Mouse (Mus musculus) lung, postnatal 0 days (tissue): Measurements from ENCODE around the gene Kdm7a. TPM values are rescaled to one million over a fixed set of nuclear protein-coding genes. Genes with fewer than 3 reads are reported as not detected.

ENCODE experiments used
- ATAC-seq: fragments of 200-750 bp; cut with Nextera tagmentation; 2 replicates; pipeline ENCODE4 v1.8.0; 2017; ENCODE audit warnings: moderate library complexity
- DNase-seq: peaks from one replicate; pipeline ENCODE4 v3.0.0-alpha.2; 2016; ENCODE audit warnings: low spot score
- H3K27ac ChIP-seq: fragments of 300-500 bp; sonication (generic); 2 replicates; pipeline ENCODE4 v1.5.1; 2014; ENCODE audit warnings: antibody characterized with exemption, mild to moderate bottlenecking, low read length, mixed read lengths
- H3K27me3 ChIP-seq: fragments of 300-500 bp; sonication (generic); replicated peaks from 2 replicates; pipeline ENCODE4 v1.6.1; 2014; ENCODE audit warnings: low read length, mixed read lengths; ENCODE audit not compliant: insufficient read depth
- H3K36me3 ChIP-seq: fragments of 300-500 bp; sonication (generic); 2 replicates; pipeline ENCODE4 v1.6.1; 2014; ENCODE audit warnings: low read length, mixed read lengths; ENCODE audit not compliant: insufficient read depth
- H3K4me1 ChIP-seq: fragments of 300-500 bp; sonication (generic); 2 replicates; pipeline ENCODE4 v1.6.1; 2014; ENCODE audit warnings: antibody characterized with exemption, low read depth, low read length, mixed read lengths; ENCODE audit not compliant: insufficient read depth
- H3K4me2 ChIP-seq: fragments of 300-500 bp; sonication (generic); replicated peaks from 2 replicates; pipeline ENCODE4 v1.6.1; 2014; ENCODE audit warnings: low read depth, mild to moderate bottlenecking, low read length, moderate library complexity, mixed read lengths
- H3K4me3 ChIP-seq: fragments of 300-500 bp; sonication (generic); 2 replicates; pipeline ENCODE4 v1.5.1; 2014; ENCODE audit warnings: low read depth, low read length
- H3K9ac ChIP-seq: fragments of 300-500 bp; sonication (generic); replicated peaks from 2 replicates; pipeline ENCODE4 v1.6.1; 2014; ENCODE audit warnings: low read depth, mild to moderate bottlenecking
- H3K9me3 ChIP-seq: fragments of 300-500 bp; sonication (generic); 2 replicates; pipeline ENCODE4 v1.6.1; 2016; ENCODE audit warnings: low read length, mixed read lengths
- CTCF ChIP-seq: IDR thresholded peaks from 2 replicates; pipeline ENCODE4 v1.5.1; 2016; ENCODE audit warnings: antibody characterized with exemption, mild to moderate bottlenecking
- EP300 ChIP-seq: IDR thresholded peaks from 2 replicates; pipeline ENCODE4 v1.6.1; 2016; ENCODE audit warnings: antibody characterized with exemption, mild to moderate bottlenecking, control low read depth
- WGBS: fragments of 180-500 bp; shearing (Covaris S2); extraction: QIAGEN DNeasy Blood & Tissue Kit; methylation state at CpG from one replicate; pipeline ENCODE4 v1.1.7; 2014; 5-methylcytosine and 5-hydroxymethylcytosine counted together
- polyA plus RNA-seq: library from polyadenylated mRNA; unstranded; fragments of >200 nt; fragmentation: Nextera tagmentation; extraction: Ambion mirVana; gene quantifications from 2 replicates; pipeline ENCODE4 v1.2.1, GENCODE M21; 2015

Gene Kdm7a
- polyA plus RNA-seq, 1 experiment from 2014 or later, result 5.1 TPM

DNA sequence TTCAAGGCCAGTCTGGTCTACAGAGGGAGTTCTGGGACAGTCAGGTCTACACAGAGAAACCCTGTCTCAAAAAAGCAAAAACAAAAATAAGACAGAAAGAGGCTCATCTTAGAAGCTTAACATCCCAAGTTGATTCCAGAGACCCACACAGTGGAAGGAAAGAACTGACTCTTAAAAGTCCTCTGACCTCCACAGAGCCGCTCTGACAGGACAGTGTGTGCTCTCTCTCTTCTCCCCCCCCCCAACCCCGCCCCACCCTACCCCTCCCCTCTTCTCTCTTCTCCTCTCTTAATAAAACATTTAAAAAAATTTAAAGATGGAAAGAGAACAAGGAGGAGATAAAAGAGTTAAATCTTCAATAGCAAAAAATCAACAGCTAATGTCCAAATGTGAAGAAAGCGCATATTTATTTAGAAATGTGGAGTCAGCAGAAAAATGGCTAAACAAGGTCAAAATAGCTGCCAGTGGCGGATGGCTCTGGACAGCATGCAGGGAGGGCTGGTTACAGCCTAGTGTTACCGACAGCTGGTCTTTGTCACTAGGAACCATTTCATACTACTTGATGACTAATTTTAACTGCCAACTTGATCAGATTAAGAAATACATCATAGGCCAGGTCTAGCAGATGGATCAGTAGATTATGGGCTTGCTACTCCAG, 8.5 kb upstream of the Kdm7a start:
- no peaks in the 10 kb centered on the region for H3K4me1 ChIP-seq
- no peak overlapping the region for H3K4me2 ChIP-seq
- H3K9ac ChIP-seq, result no peak overlapping the region
- H3K9me3 ChIP-seq, result no peaks in the 10 kb centered on the region
- no peak for TF ChIP-seq EP300
- no peak for TF ChIP-seq CTCF
- DNase-seq (peak; percentile 90), ATAC-seq (peak; percentile 91)
- no peak overlapping the region for H3K27ac ChIP-seq
- no peaks in the 10 kb centered on the region for H3K27me3 ChIP-seq
- no peak overlapping the region for H3K4me3 ChIP-seq
- 63% methylated on average over 4 of the region's 5 CpGs for WGBS
- no peaks in the 10 kb centered on the region for H3K36me3 ChIP-seq

DNA sequence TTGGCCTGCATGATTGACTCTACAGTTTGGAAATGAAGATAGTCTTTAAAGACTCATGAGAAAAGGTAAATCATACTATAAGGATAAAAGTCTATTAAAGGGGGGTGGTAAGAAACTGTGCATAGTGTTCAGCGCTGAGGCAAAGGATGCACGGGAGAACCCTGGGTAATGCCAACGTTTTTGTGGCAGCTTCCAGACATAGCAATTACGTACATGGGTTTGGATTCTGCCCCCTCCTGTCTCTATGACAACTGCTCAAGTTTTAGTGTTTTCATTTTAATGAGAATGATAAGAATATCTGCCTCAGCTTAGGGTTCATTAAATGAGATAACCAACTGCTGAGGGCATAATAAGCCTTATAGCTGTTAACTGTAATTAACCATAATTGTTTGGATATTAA, 3.1 kb upstream of the Kdm7a start:
- Histone ChIP-seq H3K9ac (no peak overlapping the region), H3K36me3 (no peaks in the 10 kb centered on the region), H3K27me3 (no peaks in the 10 kb centered on the region), H3K27ac (no peak overlapping the region), H3K9me3 (no peaks in the 10 kb centered on the region), H3K4me3 (no peak overlapping the region), H3K4me1 (no peaks in the 10 kb centered on the region), H3K4me2 (no peak overlapping the region)
- 84% methylated on average over 4 of the region's 4 CpGs for WGBS
- no peak for TF ChIP-seq EP300
- TF ChIP-seq CTCF, result no peak
- DNase-seq, result no peak
- ATAC-seq, result no peak

DNA sequence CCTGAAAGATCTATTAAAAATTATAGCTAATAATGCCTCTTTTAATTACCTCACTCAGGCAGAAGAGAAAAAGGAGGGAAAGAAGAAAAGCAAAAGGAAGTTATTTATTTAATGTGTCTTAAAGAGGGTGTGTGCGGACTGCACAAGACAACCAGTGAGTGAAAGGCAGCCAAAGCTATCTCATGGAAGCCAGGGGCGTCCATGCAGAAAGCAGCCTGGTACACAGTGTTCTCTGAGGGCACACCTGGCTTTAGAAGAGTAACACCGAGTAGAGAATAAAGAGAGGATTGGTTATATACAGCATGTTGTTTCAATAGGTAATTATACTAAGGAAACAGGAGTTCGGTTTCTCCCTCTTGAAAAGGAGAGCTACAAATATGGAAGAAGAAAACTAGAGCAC, 1.6 kb upstream of the Kdm7a start:
- Histone ChIP-seq H3K9ac (no peak overlapping the region), H3K9me3 (no peaks in the 10 kb centered on the region), H3K4me2 (no peak overlapping the region), H3K27me3 (no peaks in the 10 kb centered on the region), H3K27ac (no peak overlapping the region), H3K4me1 (no peaks in the 10 kb centered on the region), H3K36me3 (no peaks in the 10 kb centered on the region), H3K4me3 (no peak overlapping the region)
- 79% methylated on average over 4 of the region's 4 CpGs for WGBS
- DNase-seq (no peak), ATAC-seq (no peak)
- no peak for TF ChIP-seq CTCF

DNA sequence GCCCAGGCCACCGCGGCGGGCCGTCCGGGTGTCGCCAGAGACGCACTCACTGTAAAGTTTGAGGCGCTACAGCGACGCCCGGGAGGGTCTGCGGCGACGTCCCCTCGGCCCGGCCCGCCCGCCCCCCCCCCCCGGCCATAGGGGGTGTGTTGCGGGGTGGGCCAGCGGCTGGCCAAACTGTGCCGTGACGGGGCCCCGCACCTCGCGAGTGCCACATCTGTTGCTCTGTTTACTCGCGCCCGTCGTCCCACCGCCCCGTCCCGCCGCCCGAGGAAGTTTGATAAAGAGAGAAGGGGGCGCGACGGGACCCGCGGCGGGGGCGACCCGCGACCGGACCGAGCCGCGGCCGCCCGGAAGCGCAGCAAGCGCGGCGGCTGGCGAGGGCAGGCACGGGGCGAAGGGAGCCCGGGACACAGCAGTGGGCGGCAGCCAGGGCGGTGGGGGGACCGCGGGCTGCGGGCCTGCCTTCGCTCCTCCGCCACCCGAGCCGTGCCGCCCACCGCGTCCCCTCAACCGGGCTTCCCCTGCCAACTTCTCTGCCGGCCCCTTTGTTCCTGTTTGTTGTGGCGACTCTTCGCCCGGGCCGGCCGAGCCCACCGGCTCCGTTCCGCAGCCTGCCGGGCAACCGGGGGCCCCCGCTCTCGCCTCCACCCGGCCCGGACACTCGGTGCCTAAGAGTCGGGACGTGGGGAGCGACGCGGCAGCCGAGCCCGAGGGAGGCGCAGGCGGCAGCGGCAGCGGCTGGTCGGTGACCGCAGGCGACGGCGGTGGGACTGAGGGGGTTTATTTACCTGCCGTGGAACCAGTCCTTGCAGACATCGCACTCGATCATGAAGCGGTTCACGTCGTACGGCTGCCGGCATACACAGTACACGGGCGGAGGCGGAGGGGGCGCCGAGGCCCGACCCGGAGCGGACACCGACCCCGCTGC, 674 bp downstream of the Kdm7a start:
- Histone ChIP-seq H3K9me3 (no peaks in the 10 kb centered on the region), H3K36me3 (no peaks in the 10 kb centered on the region), H3K4me2 (peak overlapping the region; percentile 87), H3K4me1 (no peaks in the 10 kb centered on the region), H3K27me3 (no peaks in the 10 kb centered on the region), H3K4me3 (peak overlapping the region; percentile 99), H3K9ac (peak overlapping the region; percentile 99), H3K27ac (peak overlapping the region; percentile 100)
- DNase-seq, result peak; percentile 59
- ATAC-seq, result peak; percentile 39
- WGBS, result 2% methylated on average over 72 of the region's 121 CpGs
- TF ChIP-seq EP300 (no peak), CTCF (no peak)

DNA sequence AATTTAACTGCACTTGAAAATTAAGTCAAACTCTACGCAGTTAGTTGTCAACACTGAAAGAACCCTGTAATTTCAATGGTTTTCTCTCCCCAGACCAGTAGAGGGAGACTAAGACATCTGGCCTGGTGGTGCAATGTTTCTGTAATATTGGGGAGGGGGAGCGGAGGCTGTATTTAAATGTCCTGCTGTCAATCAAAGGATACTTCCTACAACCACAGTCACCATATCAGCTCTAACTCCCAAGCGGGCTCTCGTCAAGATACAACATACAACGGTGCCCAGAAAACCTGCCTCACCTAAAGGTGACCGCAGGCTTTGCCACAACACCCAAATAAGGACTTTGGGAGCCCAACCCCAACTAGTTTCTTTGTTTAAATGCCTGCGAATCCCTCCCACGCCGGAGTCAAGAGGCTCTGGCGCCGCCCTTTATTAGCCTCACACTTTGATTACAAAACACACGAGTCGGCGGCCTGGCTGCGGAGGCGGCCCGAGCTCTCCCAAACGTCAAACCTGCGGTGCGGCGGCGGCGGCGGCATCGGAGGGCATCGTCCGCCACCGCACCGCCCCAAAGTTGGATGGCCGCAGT, 1.4 kb downstream of the Kdm7a start:
- Histone ChIP-seq H3K36me3 (no peaks in the 10 kb centered on the region), H3K9ac (peak overlapping the region; percentile 99), H3K27ac (peak overlapping the region; percentile 100), H3K27me3 (no peaks in the 10 kb centered on the region), H3K4me1 (no peaks in the 10 kb centered on the region), H3K9me3 (no peaks in the 10 kb centered on the region), H3K4me2 (peak overlapping the region; percentile 87), H3K4me3 (peak overlapping the region; percentile 99)
- WGBS, result under 1% methylated on average over 29 of the region's 30 CpGs
- DNase-seq (peak; percentile 97), ATAC-seq (peak; percentile 69)
- TF ChIP-seq EP300, result peak; percentile 65
- peak; percentile 89 for TF ChIP-seq CTCF

DNA sequence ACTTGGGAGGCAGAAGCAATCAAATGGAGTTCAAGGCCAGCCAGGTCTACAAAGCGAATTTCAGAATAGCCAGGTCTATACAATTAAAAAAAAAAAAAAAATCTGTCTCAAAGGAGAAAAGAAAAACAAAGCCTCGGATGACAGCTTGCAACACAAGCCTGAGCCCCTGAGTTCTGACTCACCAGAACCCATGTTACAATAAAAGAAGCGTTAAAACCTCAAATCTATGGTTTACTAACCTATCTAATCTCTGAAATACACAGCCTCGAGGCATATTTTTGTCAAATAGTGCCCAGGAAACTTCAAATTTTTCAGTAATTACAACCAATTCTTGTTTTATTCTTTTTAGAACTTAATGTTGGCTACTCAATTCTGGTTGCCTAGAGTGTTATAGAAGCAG, 2.1 kb downstream of the Kdm7a start:
- H3K27me3 ChIP-seq, result no peaks in the 10 kb centered on the region
- peak overlapping the region; percentile 87 for H3K4me2 ChIP-seq
- H3K4me3 ChIP-seq, result peak overlapping the region; percentile 99; the same call in 1 of the 2 replicates
- H3K4me1 ChIP-seq, result no peaks in the 10 kb centered on the region
- no peak for ATAC-seq
- H3K36me3 ChIP-seq, result no peaks in the 10 kb centered on the region
- no peaks in the 10 kb centered on the region for H3K9me3 ChIP-seq
- H3K9ac ChIP-seq, result no peak overlapping the region
- TF ChIP-seq EP300 (no peak), CTCF (no peak)
- 51% methylated on average over 4 of the region's 4 CpGs for WGBS
- DNase-seq, result no peak
- peak overlapping the region; percentile 100 for H3K27ac ChIP-seq
